Mouse (Mus musculus) embryo, embryonic 9.5 days (tissue): Measurements from ENCODE around the gene B230217C12Rik.
A peak's percentile ranks its signal among the peaks of the same experiment; 100 is the strongest.

ENCODE experiments used
- DNase-seq: peaks from one replicate; pipeline ENCODE4 v3.0.0-alpha.2; 2017; ENCODE audit errors: extremely low spot score

Gene B230217C12Rik

GRCm38 (mm10) chr11:97809235-97810121 is 31.1 kb upstream of the B230217C12Rik start:
- DNase-seq = no peak

- no peak for DNase-seq
These were observed 30.2 kb upstream of the B230217C12Rik start for GRCm38 (mm10) chr11:97810356-97810755.

GRCm38 (mm10) chr11:97810970-97811369 is 29.6 kb upstream of the B230217C12Rik start:
- DNase-seq = no peak

GRCm38 (mm10) chr11:97811569-97812362 is 28.8 kb upstream of the B230217C12Rik start:
- peak; percentile 31 for DNase-seq

- DNase-seq = peak; percentile 76
These were observed 28.1 kb upstream of the B230217C12Rik start for GRCm38 (mm10) chr11:97812491-97812921.

GRCm38 (mm10) chr11:97813085-97813484 is 27.5 kb upstream of the B230217C12Rik start:
- no peak for DNase-seq

- no peak for DNase-seq
These were observed 26.6 kb upstream of the B230217C12Rik start for GRCm38 (mm10) chr11:97813746-97814515.

- DNase-seq = no peak
These were observed 24.8 kb upstream of the B230217C12Rik start for GRCm38 (mm10) chr11:97815736-97816135.

- DNase-seq = no peak
These were observed 24.4 kb upstream of the B230217C12Rik start for GRCm38 (mm10) chr11:97816176-97816575.

- DNase-seq = peak; percentile 70
These were observed 23.7 kb upstream of the B230217C12Rik start for GRCm38 (mm10) chr11:97816916-97817315.

GRCm38 (mm10) chr11:97817379-97817778 is 23.2 kb upstream of the B230217C12Rik start:
- DNase-seq = no peak

GRCm38 (mm10) chr11:97818003-97818402 is 22.6 kb upstream of the B230217C12Rik start:
- DNase-seq = no peak

GRCm38 (mm10) chr11:97818571-97818970 is 22.0 kb upstream of the B230217C12Rik start:
- DNase-seq = peak; percentile 80

- no peak for DNase-seq
These were observed 21.5 kb upstream of the B230217C12Rik start for GRCm38 (mm10) chr11:97819102-97819501.

- no peak for DNase-seq
These were observed 20.7 kb upstream of the B230217C12Rik start for GRCm38 (mm10) chr11:97819923-97820322.

GRCm38 (mm10) chr11:97820840-97821239 is 19.7 kb upstream of the B230217C12Rik start:
- no peak for DNase-seq

- no peak for DNase-seq
These were observed 19.0 kb upstream of the B230217C12Rik start for GRCm38 (mm10) chr11:97821401-97822064.

GRCm38 (mm10) chr11:97822840-97823603 is 17.6 kb upstream of the B230217C12Rik start:
- no peak for DNase-seq

GRCm38 (mm10) chr11:97824168-97824567 is 16.4 kb upstream of the B230217C12Rik start:
- DNase-seq = no peak

- DNase-seq = no peak
These were observed 15.7 kb upstream of the B230217C12Rik start for GRCm38 (mm10) chr11:97824895-97825294.
